Mouse (Mus musculus) small intestine, adult 2 months (tissue): ENCODE data around the gene Ubtf. TPM values are rescaled to one million over a fixed set of nuclear protein-coding genes. Genes with fewer than 3 reads are reported as not detected.

Experiments used
- H3K27ac ChIP-seq: fragments of 200-500 bp; 2 replicates; pipeline ENCODE4 v1.5.1; 2012; ENCODE audit warnings: low read depth, low read length, control low read depth, inconsistent platforms; ENCODE audit not compliant: insufficient read depth
- H3K27me3 ChIP-seq: fragments of 200-500 bp; 2 replicates; pipeline ENCODE4 v1.6.1; 2012; ENCODE audit warnings: mild to moderate bottlenecking, moderate library complexity, low read length, inconsistent platforms; ENCODE audit not compliant: control insufficient read depth, insufficient read depth
- H3K36me3 ChIP-seq: fragments of 200-500 bp; 2 replicates; pipeline ENCODE4 v1.6.1; 2012; ENCODE audit warnings: mild to moderate bottlenecking, low read length, control low read depth, inconsistent platforms; ENCODE audit not compliant: control insufficient read depth, insufficient read depth
- H3K4me1 ChIP-seq: fragments of 200-500 bp; 2 replicates; pipeline ENCODE4 v1.6.1; 2012; ENCODE audit warnings: low read length, inconsistent platforms, mixed read lengths; ENCODE audit not compliant: control insufficient read depth, insufficient read depth, insufficient read length
- H3K4me3 ChIP-seq: fragments of 200-500 bp; 2 replicates; pipeline ENCODE4 v1.5.1; 2012; ENCODE audit warnings: low read depth, mild to moderate bottlenecking, control low read depth, inconsistent platforms, low read length, moderate library complexity
- CTCF ChIP-seq: fragments of 200-500 bp; IDR thresholded peaks from 2 replicates; pipeline ENCODE4 v1.5.1; 2012; ENCODE audit warnings: low read depth, mild to moderate bottlenecking, control low read depth, inconsistent platforms, low read length, moderate library complexity, mixed read lengths; ENCODE audit not compliant: insufficient replicate concordance, insufficient read length; ENCODE audit errors: extremely low read depth
- POLR2A ChIP-seq: fragments of 200-500 bp; IDR thresholded peaks from 2 replicates; pipeline ENCODE4 v1.6.1; 2012; ENCODE audit warnings: low read depth, mild to moderate bottlenecking, control low read depth, inconsistent platforms, low read length, moderate library complexity
- WGBS: fragments of 180-500 bp; shearing (Covaris S2); methylation state at CpG from one replicate; pipeline ENCODE4 v1.1.7; 2018; 5-methylcytosine and 5-hydroxymethylcytosine counted together
- polyA plus RNA-seq: library from polyadenylated mRNA; depleted of rRNA; stranded (reverse); fragments of >200 nt; gene quantifications from 2 replicates; pipeline ENCODE4 v1.2.3, GENCODE M21; 2012

Ubtf gene
- polyA plus RNA-seq, 1 experiment, result 17.6 TPM

GRCm38 (mm10) chr11:102352378-102352777 is 32.8 kb upstream of the Ubtf start:
- 37% methylated on average over 5 of the region's 5 CpGs for WGBS
- no peak for TF ChIP-seq CTCF
- TF ChIP-seq POLR2A, result no peak
- H3K36me3 ChIP-seq, result no peaks in the 10 kb centered on the region
- peaks cover 2% of the 10 kb centered on the region; the same call in 1 of the 2 replicates for H3K4me1 ChIP-seq
- 0 out of 2 replicates have a peak, but pooled peaks cover 4% of the 10 kb centered on the region for H3K27me3 ChIP-seq
- H3K4me3 ChIP-seq, result no peak overlapping the region
- H3K27ac ChIP-seq, result no peak overlapping the region

GRCm38 (mm10) chr11:102350981-102351523 is 31.5 kb upstream of the Ubtf start:
- no peak overlapping the region for H3K4me3 ChIP-seq
- no peak overlapping the region for H3K27ac ChIP-seq
- WGBS, result 87% methylated on average over 17 of the region's 17 CpGs
- H3K27me3 ChIP-seq, result no peaks in the 10 kb centered on the region
- H3K36me3 ChIP-seq, result no peaks in the 10 kb centered on the region
- peaks cover 4% of the 10 kb centered on the region; the same call in 1 of the 2 replicates for H3K4me1 ChIP-seq
- no peak for TF ChIP-seq CTCF
- no peak for TF ChIP-seq POLR2A

- H3K27me3 ChIP-seq, result no peaks in the 10 kb centered on the region
- WGBS, result 84% methylated on average over 4 of the region's 4 CpGs
- no peaks in the 10 kb centered on the region for H3K36me3 ChIP-seq
- H3K27ac ChIP-seq, result no peak overlapping the region
- TF ChIP-seq CTCF (no peak), POLR2A (no peak)
- peaks cover 4% of the 10 kb centered on the region; the same call in 1 of the 2 replicates for H3K4me1 ChIP-seq
- no peak overlapping the region for H3K4me3 ChIP-seq
Measured at GRCm38 (mm10) chr11:102350416-102350815, 30.9 kb upstream of the Ubtf start.

GRCm38 (mm10) chr11:102349189-102349954 is 29.8 kb upstream of the Ubtf start:
- Histone ChIP-seq H3K36me3 (no peaks in the 10 kb centered on the region), H3K27me3 (no peaks in the 10 kb centered on the region), H3K4me1 (peaks cover 4% of the 10 kb centered on the region; the same call in 1 of the 2 replicates), H3K27ac (no peak overlapping the region), H3K4me3 (no peak overlapping the region)
- WGBS, result 77% methylated on average over 3 of the region's 3 CpGs
- TF ChIP-seq CTCF, result no peak
- TF ChIP-seq POLR2A, result no peak

- no peaks in the 10 kb centered on the region for H3K36me3 ChIP-seq
- H3K4me3 ChIP-seq, result no peak overlapping the region
- TF ChIP-seq CTCF (no peak), POLR2A (no peak)
- H3K4me1 ChIP-seq, result peaks cover 4% of the 10 kb centered on the region; the same call in 1 of the 2 replicates
- WGBS, result 85% methylated on average over 11 of the region's 11 CpGs
- no peaks in the 10 kb centered on the region for H3K27me3 ChIP-seq
- H3K27ac ChIP-seq, result no peak overlapping the region
Measured at GRCm38 (mm10) chr11:102348771-102349170, 29.2 kb upstream of the Ubtf start.

- Histone ChIP-seq H3K36me3 (no peaks in the 10 kb centered on the region), H3K27me3 (no peaks in the 10 kb centered on the region), H3K27ac (no peak overlapping the region), H3K4me1 (peaks cover 4% of the 10 kb centered on the region; the same call in 1 of the 2 replicates), H3K4me3 (no peak overlapping the region)
- WGBS, result 93% methylated on average over 7 of the region's 7 CpGs
- TF ChIP-seq POLR2A (no peak), CTCF (no peak)
Measured at GRCm38 (mm10) chr11:102348101-102348585, 28.6 kb upstream of the Ubtf start.

GRCm38 (mm10) chr11:102347683-102348082 is 28.1 kb upstream of the Ubtf start:
- WGBS, result 91% methylated on average over 5 of the region's 5 CpGs
- TF ChIP-seq CTCF, result no peak
- TF ChIP-seq POLR2A, result no peak
- no peaks in the 10 kb centered on the region for H3K27me3 ChIP-seq
- no peak overlapping the region for H3K4me3 ChIP-seq
- H3K36me3 ChIP-seq, result no peaks in the 10 kb centered on the region
- H3K27ac ChIP-seq, result no peak overlapping the region
- peaks cover 4% of the 10 kb centered on the region; the same call in 1 of the 2 replicates for H3K4me1 ChIP-seq
